Mouse (Mus musculus) kidney, postnatal 36 days (tissue): ENCODE data around the gene Stard7.
"Not testable (repeated sequence)": the region's sequence is repeated elsewhere in the genome, so short reads cannot be mapped to it uniquely, and the experiment has no call there.

Experiments used
- DNase-seq, 2 experiments: peaks; one replicate each; pipeline ENCODE4 v3.0.0; 2021 to 2022; ENCODE audit warnings: mixed read lengths in 2 of 2

Gene Stard7

DNA sequence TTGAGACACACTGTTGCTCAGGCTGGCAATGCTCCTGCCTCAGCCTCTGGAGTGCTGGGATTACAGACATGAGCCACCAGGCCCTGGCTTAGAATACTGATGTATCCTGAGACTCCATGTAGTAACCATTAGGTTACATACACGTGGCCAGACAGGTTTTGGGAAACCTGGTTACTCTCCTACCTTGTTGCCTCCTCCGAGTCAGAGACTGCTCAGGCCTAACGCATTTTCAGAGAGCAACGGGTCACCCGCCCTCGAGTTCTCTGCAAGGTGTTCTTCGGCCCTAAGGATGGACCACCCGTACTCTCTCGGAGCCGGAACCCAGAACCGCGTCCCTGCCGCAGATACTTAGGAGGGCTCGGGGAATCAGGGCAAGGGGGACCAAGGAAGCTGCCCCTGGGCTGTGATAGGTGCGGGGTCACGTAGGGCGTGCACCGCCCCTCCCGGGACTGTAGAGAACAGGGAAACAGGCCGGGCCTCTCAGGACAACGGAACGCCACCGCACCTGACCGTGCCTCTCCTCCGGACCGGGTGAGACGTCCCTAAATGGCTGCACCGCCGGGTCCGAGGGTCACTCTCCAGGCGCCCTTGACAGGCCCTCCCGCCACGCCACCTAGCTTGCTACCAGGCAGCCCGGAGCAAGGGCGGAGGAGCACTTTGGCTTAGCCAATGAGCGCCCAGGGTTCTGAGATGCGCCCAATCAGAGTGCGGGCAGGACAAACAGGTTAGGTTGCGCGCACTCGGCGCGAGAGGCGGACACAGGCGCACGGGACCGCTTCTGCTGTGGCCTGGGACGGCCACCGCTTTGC, at the start of gene Stard7:
Gene Stard7 (plus strand): TSS at position 728 of the 809 bp plus-strand sequence.
- DNase-seq, result peak; percentile 97 to 99

GRCm38 (mm10) chr2:127225261-127225660, 44.8 kb upstream of the Stard7 start:
- no peak for DNase-seq

- no peak for DNase-seq
Measured at GRCm38 (mm10) chr2:127237897-127238610, 32.0 kb upstream of the Stard7 start.

DNA sequence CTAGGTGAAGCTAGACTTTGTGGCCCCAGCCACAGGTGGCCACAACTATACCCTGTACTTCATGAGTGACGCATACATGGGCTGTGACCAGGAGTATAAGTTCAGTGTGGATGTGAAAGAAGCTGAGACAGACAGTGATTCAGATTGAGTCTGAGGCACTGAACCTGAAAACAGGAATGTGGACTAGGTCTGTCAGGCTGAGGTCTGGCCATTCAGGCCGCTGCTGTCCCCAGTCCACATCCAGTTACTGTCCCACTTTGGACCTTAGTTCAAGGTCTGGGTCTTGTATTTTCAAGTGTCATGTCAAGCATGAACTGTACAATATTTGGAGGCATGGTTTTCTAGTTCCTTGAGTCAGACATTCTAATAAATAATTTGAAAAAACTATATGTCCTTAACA, 30.0 kb upstream of the Stard7 start:
- DNase-seq, result peak; percentile 39 to 53

GRCm38 (mm10) chr2:127247592-127248333, 22.3 kb upstream of the Stard7 start, which contains the start of the genes Ciao1 and Tmem127:
TSS of gene Ciao1 (minus strand) at chr2:127247816.
TSS of gene Tmem127 (plus strand) at chr2:127247908.
- DNase-seq, result peak; percentile 99

GRCm38 (mm10) chr2:127248334-127249004, 21.5 kb upstream of the Stard7 start:
- peak in 1 of 2 experiments; percentile 63 for DNase-seq

DNA sequence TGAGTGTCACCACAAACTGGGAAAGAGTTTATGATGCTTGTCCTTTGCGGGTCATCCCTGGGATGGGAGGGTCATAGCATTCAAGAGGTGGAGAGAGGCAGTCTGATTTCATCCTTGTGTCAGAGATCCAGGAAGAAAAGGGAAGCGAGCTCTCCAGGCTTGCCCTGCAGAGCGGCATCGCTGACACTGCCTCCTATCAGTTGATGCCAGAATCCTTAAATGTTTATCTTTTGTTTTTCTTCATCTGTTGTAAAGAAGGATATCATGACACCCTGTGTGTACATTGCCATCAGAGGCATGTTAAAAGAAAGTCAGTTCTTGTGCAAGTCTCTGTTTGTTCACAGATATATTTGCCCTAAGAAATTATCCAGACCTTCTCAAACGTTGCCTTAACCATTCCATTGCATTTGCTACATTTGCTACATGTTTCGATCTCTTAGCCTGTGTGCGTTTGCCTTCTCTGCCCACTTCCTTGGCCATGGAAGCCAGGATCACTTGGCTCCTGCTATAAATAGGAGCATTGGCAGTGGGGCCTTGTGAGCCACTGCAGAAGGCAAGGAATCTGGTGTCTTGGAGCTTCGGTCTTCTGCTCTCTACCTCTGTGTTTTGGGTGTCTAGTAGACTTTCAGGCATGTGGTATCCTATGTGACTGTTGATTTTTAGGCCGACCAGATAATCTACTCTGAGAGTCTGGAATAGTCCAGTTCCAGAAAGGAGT, 19.6 kb upstream of the Stard7 start:
- DNase-seq, result no peak

GRCm38 (mm10) chr2:127251457-127251856, 18.6 kb upstream of the Stard7 start:
- peak; percentile 23 to 55 for DNase-seq

DNA sequence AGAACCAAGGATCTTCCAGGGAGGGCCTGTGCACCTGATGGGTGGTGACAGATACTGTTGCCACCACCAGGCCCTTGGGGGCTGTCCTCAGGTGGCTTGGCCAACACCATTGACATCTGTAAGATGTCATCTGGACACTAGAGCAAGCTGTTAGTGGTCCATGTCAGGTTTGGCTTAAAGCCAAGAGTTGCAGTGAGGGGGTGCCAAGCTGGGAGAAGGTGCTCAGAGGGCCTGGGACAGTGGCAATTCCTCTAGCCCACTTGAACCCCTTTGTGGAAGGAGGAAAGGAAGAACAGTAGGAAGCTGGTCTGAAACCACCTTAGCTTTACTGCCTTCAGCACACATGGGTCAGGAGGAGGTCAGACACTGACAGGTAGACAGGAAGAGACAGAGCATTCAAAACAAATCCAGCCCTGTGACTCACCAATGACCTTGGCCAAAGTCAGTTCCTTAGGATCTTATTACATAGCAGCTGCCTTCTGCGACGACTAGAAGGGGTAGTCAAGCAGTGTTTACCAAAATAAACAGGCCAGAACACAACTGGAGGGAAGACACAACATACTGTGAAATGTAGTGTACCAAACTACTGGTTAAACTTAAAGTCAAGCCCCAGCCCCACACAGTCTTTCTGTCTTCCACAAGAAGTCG, 18.0 kb upstream of the Stard7 start:
- peak; percentile 24 to 52 for DNase-seq

- DNase-seq, result peak in 1 of 2 experiments; percentile 22
Measured at GRCm38 (mm10) chr2:127252787-127253186, 17.2 kb upstream of the Stard7 start.

DNA sequence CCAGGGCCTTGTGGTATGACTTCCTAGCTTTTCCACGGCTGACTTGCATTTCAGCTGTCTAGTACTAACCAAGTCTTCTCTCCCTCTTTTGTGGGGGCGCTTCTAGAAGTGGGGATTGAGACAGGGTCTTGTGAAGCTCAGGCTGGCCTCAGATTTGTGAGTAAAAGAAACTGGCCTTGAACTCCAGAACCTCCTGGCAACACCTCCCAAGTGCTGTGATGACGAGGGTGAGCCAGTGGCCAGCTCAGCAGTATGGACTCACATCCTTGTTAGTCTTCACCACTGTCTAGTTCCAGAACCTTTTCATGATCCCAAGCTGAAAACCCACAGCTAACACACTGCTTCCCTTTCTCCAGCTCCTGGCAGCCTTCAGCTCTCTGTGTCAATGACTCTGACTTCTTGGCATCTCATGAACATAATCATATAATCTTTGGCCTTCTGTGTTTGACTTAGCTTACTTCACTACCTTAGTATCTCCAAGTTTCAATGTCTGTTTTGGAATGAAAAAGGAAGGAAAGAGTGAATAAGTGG, 15.3 kb upstream of the Stard7 start:
- DNase-seq, result no peak

- DNase-seq, result no peak
Measured at GRCm38 (mm10) chr2:127255294-127255693, 14.7 kb upstream of the Stard7 start.

DNA sequence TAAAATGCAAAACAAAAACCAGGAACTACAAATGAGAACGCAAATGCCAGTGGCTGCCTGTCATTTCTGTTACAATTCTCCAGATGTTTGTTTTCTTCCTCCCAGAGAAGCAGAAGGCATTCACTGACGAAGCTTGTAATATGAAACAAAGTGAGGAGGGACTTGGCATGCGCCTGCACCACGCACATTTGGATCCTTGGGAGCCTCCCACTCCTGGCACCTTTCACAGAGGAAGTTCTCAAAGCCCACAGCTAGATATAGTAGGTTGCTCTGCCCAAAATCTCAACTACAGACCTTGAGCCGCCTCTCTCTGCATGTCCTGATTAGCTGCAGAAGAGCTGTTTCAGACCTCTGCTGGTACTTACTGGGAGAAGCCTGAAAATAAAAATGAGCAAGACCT, 10.7 kb upstream of the Stard7 start:
- DNase-seq, result no peak

DNA sequence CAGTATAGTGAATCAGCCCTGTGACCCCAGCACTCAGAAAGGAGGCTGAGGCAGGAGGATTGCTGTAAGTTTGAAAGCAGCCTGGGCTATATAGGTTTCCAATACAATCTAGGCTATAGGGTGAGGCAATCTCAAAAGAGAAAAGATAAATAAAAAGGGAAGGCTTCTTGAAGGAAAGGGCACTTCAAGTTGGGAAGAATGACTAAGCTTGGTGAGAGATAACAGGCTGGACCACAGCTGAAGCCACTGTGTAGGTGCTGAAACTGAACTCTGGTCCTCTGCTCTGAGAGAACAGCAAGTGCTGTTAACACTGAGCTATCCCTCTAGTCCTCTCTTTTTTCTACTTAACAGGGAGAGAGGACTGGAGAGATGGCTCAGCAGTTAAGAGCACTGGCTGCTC, 7.5 kb upstream of the Stard7 start:
- no peak for DNase-seq

GRCm38 (mm10) chr2:127267854-127268253, 2.2 kb upstream of the Stard7 start:
- peak in 1 of 2 experiments; percentile 40 for DNase-seq

GRCm38 (mm10) chr2:127270300-127271041, 453 bp downstream of the Stard7 start:
- DNase-seq, result peak; percentile 91 to 93

- DNase-seq, result peak in 1 of 2 experiments; percentile 47
Measured at GRCm38 (mm10) chr2:127271042-127271515, 1.1 kb downstream of the Stard7 start.

- DNase-seq, result not testable (repeated sequence)
Measured at GRCm38 (mm10) chr2:127272049-127272448, 2.0 kb downstream of the Stard7 start.

GRCm38 (mm10) chr2:127272806-127273205, 2.8 kb downstream of the Stard7 start:
- DNase-seq, result no peak

- no peak for DNase-seq
Measured at GRCm38 (mm10) chr2:127274590-127274989, 4.6 kb downstream of the Stard7 start.
